Mouse (Mus musculus) stomach, embryonic 16.5 days (tissue): ENCODE measurements at regions not wholly inside any gene's neighbourhood (a gene's known extent, or its start where the extent isn't known, plus 50 kb on each side); places are given as distances from the start of the nearest gene placed in this dataset.

Experiments used
- ATAC-seq: fragments of 200-750 bp; cut with Nextera tagmentation; 2 replicates; pipeline ENCODE4 v1.8.0; 2017; ENCODE audit warnings: moderate number of reproducible peaks, moderate TSS enrichment; ENCODE audit not compliant: insufficient read depth, low FRiP score
- H3K27ac ChIP-seq: fragments of 300-500 bp; sonication (generic); 2 replicates; pipeline ENCODE4 v1.5.1; 2014; ENCODE audit warnings: low read length
- H3K27me3 ChIP-seq: fragments of 300-500 bp; sonication (generic); 2 replicates; pipeline ENCODE4 v1.6.1; 2014; ENCODE audit warnings: low read length, control low read depth, mixed read lengths; ENCODE audit not compliant: control insufficient read depth, insufficient read depth
- H3K36me3 ChIP-seq: fragments of 300-500 bp; sonication (generic); 2 replicates; pipeline ENCODE4 v1.6.1; 2014; ENCODE audit warnings: low read length; ENCODE audit not compliant: control insufficient read depth, insufficient read depth
- H3K4me1 ChIP-seq: fragments of 300-500 bp; sonication (generic); 2 replicates; pipeline ENCODE4 v1.6.1; 2014; ENCODE audit warnings: low read length, control low read depth, mixed read lengths; ENCODE audit not compliant: control insufficient read depth, insufficient read depth
- H3K4me2 ChIP-seq: fragments of 300-500 bp; sonication (generic); 2 replicates; pipeline ENCODE4 v1.6.1; 2014; ENCODE audit warnings: low read depth, low read length, mixed read lengths
- H3K4me3 ChIP-seq: fragments of 300-500 bp; sonication (generic); replicated peaks from 2 replicates; pipeline ENCODE4 v1.5.1; 2014; ENCODE audit warnings: mild to moderate bottlenecking, low read length
- H3K9ac ChIP-seq: fragments of 300-500 bp; sonication (generic); 2 replicates; pipeline ENCODE4 v1.6.1; 2014; ENCODE audit warnings: low read length
- H3K9me3 ChIP-seq: fragments of 300-500 bp; sonication (generic); replicated peaks from 2 replicates; pipeline ENCODE4 v1.6.1; 2016; ENCODE audit warnings: low read length, control low read depth; ENCODE audit not compliant: control insufficient read depth
- WGBS: fragments of 180-500 bp; shearing (Covaris S2); extraction: QIAGEN DNeasy Blood & Tissue Kit; methylation state at CpG from one replicate; pipeline ENCODE4 v1.1.7; 2014; 5-methylcytosine and 5-hydroxymethylcytosine counted together

GRCm38 (mm10) chr5:101288358-101288757 is 376.4 kb downstream of the Nkx6-1 start:
- H3K4me1 ChIP-seq, result no peaks in the 10 kb centered on the region
- H3K27me3 ChIP-seq, result no peaks in the 10 kb centered on the region
- H3K27ac ChIP-seq, result no peak overlapping the region
- 59% methylated on average over 6 of the region's 6 CpGs for WGBS
- no peaks in the 10 kb centered on the region for H3K9me3 ChIP-seq
- H3K4me2 ChIP-seq, result no peak overlapping the region
- H3K36me3 ChIP-seq, result no peaks in the 10 kb centered on the region
- H3K9ac ChIP-seq, result no peak overlapping the region
- no peak for ATAC-seq
- H3K4me3 ChIP-seq, result no peak overlapping the region

- Histone ChIP-seq H3K27me3 (no peaks in the 10 kb centered on the region), H3K4me3 (no peak overlapping the region), H3K9me3 (no peaks in the 10 kb centered on the region), H3K4me2 (no peak overlapping the region), H3K9ac (no peak overlapping the region), H3K4me1 (no peaks in the 10 kb centered on the region), H3K36me3 (no peaks in the 10 kb centered on the region), H3K27ac (no peak overlapping the region)
- no peak for ATAC-seq
- 39% methylated on average over 7 of the region's 7 CpGs for WGBS
Observed at GRCm38 (mm10) chr5:101285941-101286340, 378.9 kb downstream of the Nkx6-1 start.

GRCm38 (mm10) chr5:101250474-101250873 is 405.0 kb downstream of the Gpat3 start:
- Histone ChIP-seq H3K4me3 (no peak overlapping the region), H3K36me3 (no peaks in the 10 kb centered on the region), H3K27me3 (no peaks in the 10 kb centered on the region), H3K4me2 (no peak overlapping the region), H3K27ac (no peak overlapping the region), H3K4me1 (no peaks in the 10 kb centered on the region), H3K9me3 (no peaks in the 10 kb centered on the region), H3K9ac (no peak overlapping the region)
- ATAC-seq, result no peak
- 90% methylated on average over 3 of the region's 3 CpGs for WGBS

- Histone ChIP-seq H3K9me3 (no peaks in the 10 kb centered on the region), H3K9ac (no peak overlapping the region), H3K4me3 (no peak overlapping the region), H3K4me1 (no peaks in the 10 kb centered on the region), H3K27me3 (no peaks in the 10 kb centered on the region), H3K27ac (no peak overlapping the region), H3K36me3 (no peaks in the 10 kb centered on the region), H3K4me2 (no peak overlapping the region)
- no peak for ATAC-seq
- WGBS, result 69% methylated on average over 2 of the region's 2 CpGs
Observed at GRCm38 (mm10) chr5:101242651-101243050, 397.1 kb downstream of the Gpat3 start.

GRCm38 (mm10) chr5:101239298-101240118 is 394.0 kb downstream of the Gpat3 start:
- no peaks in the 10 kb centered on the region for H3K9me3 ChIP-seq
- no peaks in the 10 kb centered on the region for H3K27me3 ChIP-seq
- no peak overlapping the region for H3K9ac ChIP-seq
- no peaks in the 10 kb centered on the region for H3K36me3 ChIP-seq
- H3K4me1 ChIP-seq, result no peaks in the 10 kb centered on the region
- peak overlapping the region; percentile 46 for H3K4me2 ChIP-seq
- 46% methylated on average over 16 of the region's 16 CpGs for WGBS
- no peak overlapping the region for H3K27ac ChIP-seq
- peak overlapping the region; percentile 41 for H3K4me3 ChIP-seq
- no peak for ATAC-seq

- H3K9me3 ChIP-seq, result 0 out of 2 replicates have a peak, but pooled peaks cover 3% of the 10 kb centered on the region
- no peak for ATAC-seq
- no peak overlapping the region for H3K4me2 ChIP-seq
- H3K9ac ChIP-seq, result no peak overlapping the region
- no peaks in the 10 kb centered on the region for H3K27me3 ChIP-seq
- no peak overlapping the region for H3K27ac ChIP-seq
- 63% methylated on average over 9 of the region's 9 CpGs for WGBS
- no peak overlapping the region for H3K4me3 ChIP-seq
- H3K36me3 ChIP-seq, result no peaks in the 10 kb centered on the region
- H3K4me1 ChIP-seq, result no peaks in the 10 kb centered on the region
Observed at GRCm38 (mm10) chr5:101236163-101236693, 390.7 kb downstream of the Gpat3 start.

- Histone ChIP-seq H3K4me2 (no peak overlapping the region), H3K4me1 (no peaks in the 10 kb centered on the region), H3K27ac (no peak overlapping the region), H3K9ac (no peak overlapping the region), H3K36me3 (no peaks in the 10 kb centered on the region), H3K9me3 (no peaks in the 10 kb centered on the region), H3K27me3 (no peaks in the 10 kb centered on the region), H3K4me3 (no peak overlapping the region)
- WGBS, result 70% methylated on average over 10 of the region's 10 CpGs
- no peak for ATAC-seq
Observed at GRCm38 (mm10) chr5:101222390-101222789, 376.9 kb downstream of the Gpat3 start.

- Histone ChIP-seq H3K4me1 (no peaks in the 10 kb centered on the region), H3K36me3 (no peaks in the 10 kb centered on the region), H3K4me2 (no peak overlapping the region), H3K4me3 (no peak overlapping the region), H3K9me3 (no peaks in the 10 kb centered on the region), H3K9ac (no peak overlapping the region), H3K27ac (no peak overlapping the region), H3K27me3 (no peaks in the 10 kb centered on the region)
- 87% methylated on average over 3 of the region's 3 CpGs for WGBS
- no peak for ATAC-seq
Observed at GRCm38 (mm10) chr5:101218082-101218481, 372.6 kb downstream of the Gpat3 start.

GRCm38 (mm10) chr5:101216837-101217571 is 371.5 kb downstream of the Gpat3 start:
- no peaks in the 10 kb centered on the region for H3K4me1 ChIP-seq
- H3K4me2 ChIP-seq, result no peak overlapping the region
- WGBS, result 78% methylated on average over 10 of the region's 10 CpGs
- ATAC-seq, result no peak
- no peaks in the 10 kb centered on the region for H3K36me3 ChIP-seq
- H3K9me3 ChIP-seq, result no peaks in the 10 kb centered on the region
- H3K27ac ChIP-seq, result no peak overlapping the region
- H3K4me3 ChIP-seq, result no peak overlapping the region
- no peak overlapping the region for H3K9ac ChIP-seq
- H3K27me3 ChIP-seq, result no peaks in the 10 kb centered on the region
